Mouse (Mus musculus) inflammation-experienced regulatory T-cells, adult 16 weeks (primary cell): Measurements from ENCODE around the gene Arf1. TPM values are rescaled to one million over a fixed set of nuclear protein-coding genes. Genes with fewer than 3 reads are reported as not detected.

Experiments
- polyA plus RNA-seq: library from polyadenylated mRNA; unstranded; fragments of 100-300 nt; shearing (Covaris generic); gene quantifications from one replicate; pipeline ENCODE4 v1.2.1, GENCODE M21; 2017

The Arf1 gene
- 545 TPM for polyA plus RNA-seq

GRCm38 (mm10) chr11:59228122-59228953 lies at the start of gene Arf1:
Gene Arf1 (minus strand): TSS chr11:59228270.

GRCm38 (mm10) chr11:59208153-59208831 lies 19.8 kb downstream of the Arf1 start, which contains the start of gene 2310033P09Rik:
Gene 2310033P09Rik (plus strand): TSS chr11:59208321.

GRCm38 (mm10) chr11:59202081-59202995 lies 25.7 kb downstream of the Arf1 start, which contains the start of gene Mrpl55:
Gene Mrpl55 (plus strand): TSS chr11:59202486.

GRCm38 (mm10) chr11:59192059-59192386 lies 36.0 kb downstream of the Arf1 start, which contains the start of gene Guk1:
Gene Guk1 (minus strand): TSS chr11:59192212.

GRCm38 (mm10) chr11:59182864-59183331 lies 45.2 kb downstream of the Arf1 start, which contains the start of gene Gjc2:
Gene Gjc2 (minus strand): TSS chr11:59183213.

GRCm38 (mm10) chr11:59163255-59164236 lies 64.5 kb downstream of the Arf1 start, which contains the start of gene Iba57:
Gene Iba57 (minus strand): TSS chr11:59163739.

Other genes with a start within 250 kb of the Arf1 start
- not detected for gene Obscn, start 91.9 kb downstream of the Arf1 start, polyA plus RNA-seq
- 2.2 TPM for gene Iba57, start 64.5 kb downstream of the Arf1 start, polyA plus RNA-seq
- gene Gjc2, start 45.1 kb downstream of the Arf1 start, polyA plus RNA-seq = not detected
- 88.8 TPM for gene Guk1, start 36.1 kb downstream of the Arf1 start, polyA plus RNA-seq
- 48.5 TPM for gene Mrpl55, start 25.8 kb downstream of the Arf1 start, polyA plus RNA-seq
- gene 2310033P09Rik, start 19.9 kb downstream of the Arf1 start, polyA plus RNA-seq = 40.1 TPM
- not detected for gene Wnt3a, start 62.5 kb upstream of the Arf1 start, polyA plus RNA-seq
- gene Wnt9a, start 78.7 kb upstream of the Arf1 start, polyA plus RNA-seq = not detected
- gene Prss38, start 147.4 kb upstream of the Arf1 start, polyA plus RNA-seq = not detected
- gene Jmjd4, start 221.8 kb upstream of the Arf1 start, polyA plus RNA-seq = 10.7 TPM
- gene Snap47, start 222.9 kb upstream of the Arf1 start, polyA plus RNA-seq = 62.5 TPM
- 4.6 TPM for gene Zfp867, start 244.2 kb upstream of the Arf1 start, polyA plus RNA-seq